Mouse (Mus musculus): Measurements from ENCODE around the gene Cap1. TPM values are rescaled to one million over a fixed set of nuclear protein-coding genes. Genes with fewer than 3 reads are reported as not detected.

Cap1 gene
- total RNA-seq, 1 experiment = 130 TPM

GRCm38 (mm10) chr4:122848150-122848621 lies 37.7 kb downstream of the Cap1 start:
- in situ Hi-C loops (cut with MboI; ENCODE audit: low sequenced_read_pairs in 2 of 2, unreplicated experiment in 2 of 2) = no loop called here
- H3K4me1 ChIP-seq (ENCODE audit: control insufficient read depth in 2 of 2, insufficient read depth in 2 of 2, low read length in 2 of 2, poor library complexity in 1 of 2) = peaks cover 0 to 3% of the 10 kb centered on the region in 2 experiments; a peak in 1 of 4 replicates
- TF ChIP-seq ZNF384 (IDR thresholded peaks at IDR 0.05; ENCODE audit: low read depth, low read length) (no peak), CHD2 (IDR thresholded peaks at IDR 0.05; ENCODE audit: low read depth, low read length) (no peak), ZC3H11A (IDR thresholded peaks at IDR 0.05; ENCODE audit: borderline replicate concordance, low read depth, low read length) (no peak), HCFC1 (IDR thresholded peaks at IDR 0.05; ENCODE audit: borderline replicate concordance, insufficient read depth, low read length) (no peak), MAFK (IDR thresholded peaks at IDR 0.05; ENCODE audit: insufficient read depth, low read depth, low read length) (no peak)
- H3K4me3 ChIP-seq (ENCODE audit: insufficient read depth in 1 of 2, low read depth in 1 of 2, low read length in 2 of 2, poor library complexity in 1 of 2, severe bottlenecking in 1 of 2) = no peak overlapping the region
- H3K36me3 ChIP-seq (ENCODE audit: control insufficient read depth, insufficient read depth, low read length, poor library complexity, severe bottlenecking) = peaks cover 14% of the 10 kb centered on the region
- H3K9ac ChIP-seq (ENCODE audit: insufficient read depth, low read depth, low read length, poor library complexity, severe bottlenecking) = no peak overlapping the region
- DNase-seq (ENCODE audit: low read depth, low spot score) = no peak
- no peaks in the 10 kb centered on the region for H3K9me3 ChIP-seq (ENCODE audit: control insufficient read depth, insufficient read depth, low read depth, low read length)
- no peak overlapping the region for H3K27ac ChIP-seq (ENCODE audit: insufficient read depth, low read depth, low read length, poor library complexity, severe bottlenecking)

- in situ Hi-C loops (cut with MboI; ENCODE audit: low sequenced_read_pairs in 2 of 2, unreplicated experiment in 2 of 2) = no loop called here
- peaks cover 0 to 3% of the 10 kb centered on the region in 2 experiments; a peak in 2 of 4 replicates for H3K4me1 ChIP-seq (ENCODE audit: control insufficient read depth in 2 of 2, insufficient read depth in 2 of 2, low read length in 2 of 2, poor library complexity in 1 of 2)
- H3K36me3 ChIP-seq (ENCODE audit: control insufficient read depth, insufficient read depth, low read length, poor library complexity, severe bottlenecking) = no peaks in the 10 kb centered on the region
- TF ChIP-seq HCFC1 (IDR thresholded peaks at IDR 0.05; ENCODE audit: borderline replicate concordance, insufficient read depth, low read length) (no peak), ZNF384 (IDR thresholded peaks at IDR 0.05; ENCODE audit: low read depth, low read length) (no peak), ZC3H11A (IDR thresholded peaks at IDR 0.05; ENCODE audit: borderline replicate concordance, low read depth, low read length) (no peak), MAFK (IDR thresholded peaks at IDR 0.05; ENCODE audit: insufficient read depth, low read depth, low read length) (no peak), CHD2 (IDR thresholded peaks at IDR 0.05; ENCODE audit: low read depth, low read length) (no peak)
- H3K9me3 ChIP-seq (ENCODE audit: control insufficient read depth, insufficient read depth, low read depth, low read length) = no peaks in the 10 kb centered on the region
- no peak overlapping the region for H3K27ac ChIP-seq (ENCODE audit: insufficient read depth, low read depth, low read length, poor library complexity, severe bottlenecking)
- H3K9ac ChIP-seq (ENCODE audit: insufficient read depth, low read depth, low read length, poor library complexity, severe bottlenecking) = no peak overlapping the region
- no peak for DNase-seq (ENCODE audit: low read depth, low spot score)
- H3K4me3 ChIP-seq (ENCODE audit: insufficient read depth in 1 of 2, low read depth in 1 of 2, low read length in 2 of 2, poor library complexity in 1 of 2, severe bottlenecking in 1 of 2) = no peak overlapping the region
Observed at GRCm38 (mm10) chr4:122838416-122838815, 47.4 kb downstream of the Cap1 start.

GRCm38 (mm10) chr4:122837994-122838393 lies 47.9 kb downstream of the Cap1 start:
- in situ Hi-C loops (cut with MboI; ENCODE audit: low sequenced_read_pairs in 2 of 2, unreplicated experiment in 2 of 2) = no loop called here
- Histone ChIP-seq H3K9me3 (ENCODE audit: control insufficient read depth, insufficient read depth, low read depth, low read length) (no peaks in the 10 kb centered on the region), H3K9ac (ENCODE audit: insufficient read depth, low read depth, low read length, poor library complexity, severe bottlenecking) (no peak overlapping the region), H3K27ac (ENCODE audit: insufficient read depth, low read depth, low read length, poor library complexity, severe bottlenecking) (no peak overlapping the region), H3K36me3 (ENCODE audit: control insufficient read depth, insufficient read depth, low read length, poor library complexity, severe bottlenecking) (no peaks in the 10 kb centered on the region), H3K4me1 (ENCODE audit: control insufficient read depth in 2 of 2, insufficient read depth in 2 of 2, low read length in 2 of 2, poor library complexity in 1 of 2) (peaks cover 0 to 3% of the 10 kb centered on the region in 2 experiments; a peak in 2 of 4 replicates), H3K4me3 (ENCODE audit: insufficient read depth in 1 of 2, low read depth in 1 of 2, low read length in 2 of 2, poor library complexity in 1 of 2, severe bottlenecking in 1 of 2) (no peak overlapping the region)
- TF ChIP-seq ZC3H11A (IDR thresholded peaks at IDR 0.05; ENCODE audit: borderline replicate concordance, low read depth, low read length) (no peak), HCFC1 (IDR thresholded peaks at IDR 0.05; ENCODE audit: borderline replicate concordance, insufficient read depth, low read length) (no peak), CHD2 (IDR thresholded peaks at IDR 0.05; ENCODE audit: low read depth, low read length) (no peak), MAFK (IDR thresholded peaks at IDR 0.05; ENCODE audit: insufficient read depth, low read depth, low read length) (no peak), ZNF384 (IDR thresholded peaks at IDR 0.05; ENCODE audit: low read depth, low read length) (no peak)
- DNase-seq (ENCODE audit: low read depth, low spot score) = no peak

GRCm38 (mm10) chr4:122837180-122837730 lies 48.6 kb downstream of the Cap1 start:
- Histone ChIP-seq H3K4me1 (ENCODE audit: control insufficient read depth in 2 of 2, insufficient read depth in 2 of 2, low read length in 2 of 2, poor library complexity in 1 of 2) (peaks cover 0 to 3% of the 10 kb centered on the region in 2 experiments; a peak in 2 of 4 replicates), H3K4me3 (ENCODE audit: insufficient read depth in 1 of 2, low read depth in 1 of 2, low read length in 2 of 2, poor library complexity in 1 of 2, severe bottlenecking in 1 of 2) (no peak overlapping the region), H3K27ac (ENCODE audit: insufficient read depth, low read depth, low read length, poor library complexity, severe bottlenecking) (no peak overlapping the region), H3K36me3 (ENCODE audit: control insufficient read depth, insufficient read depth, low read length, poor library complexity, severe bottlenecking) (no peaks in the 10 kb centered on the region), H3K9me3 (ENCODE audit: control insufficient read depth, insufficient read depth, low read depth, low read length) (no peaks in the 10 kb centered on the region), H3K9ac (ENCODE audit: insufficient read depth, low read depth, low read length, poor library complexity, severe bottlenecking) (no peak overlapping the region)
- TF ChIP-seq HCFC1 (IDR thresholded peaks at IDR 0.05; ENCODE audit: borderline replicate concordance, insufficient read depth, low read length) (no peak), ZC3H11A (IDR thresholded peaks at IDR 0.05; ENCODE audit: borderline replicate concordance, low read depth, low read length) (no peak), CHD2 (IDR thresholded peaks at IDR 0.05; ENCODE audit: low read depth, low read length) (no peak), ZNF384 (IDR thresholded peaks at IDR 0.05; ENCODE audit: low read depth, low read length) (no peak), MAFK (IDR thresholded peaks at IDR 0.05; ENCODE audit: insufficient read depth, low read depth, low read length) (no peak)
- no peak for DNase-seq (ENCODE audit: low read depth, low spot score)
- in situ Hi-C loops (cut with MboI; ENCODE audit: low sequenced_read_pairs in 2 of 2, unreplicated experiment in 2 of 2) = no loop called here
